Mouse (Mus musculus) stomach, postnatal 0 days (tissue): ENCODE measurements around the gene Gm14296. TPM values are rescaled to one million over a fixed set of nuclear protein-coding genes. Genes with fewer than 3 reads are reported as not detected.
"Not testable (repeated sequence)": the region's sequence is repeated elsewhere in the genome, so short reads cannot be mapped to it uniquely, and the experiment has no call there.

Experiments
- ATAC-seq: fragments of 200-750 bp; cut with Nextera tagmentation; 2 replicates; pipeline ENCODE4 v1.8.0; 2017; ENCODE audit not compliant: low FRiP score, low TSS enrichment
- DNase-seq: peaks from one replicate; pipeline ENCODE4 v3.0.0-alpha.2; 2016; ENCODE audit warnings: low spot score
- H3K27ac ChIP-seq: fragments of 300-500 bp; sonication (generic); replicated peaks from 2 replicates; pipeline ENCODE4 v1.5.1; 2014; ENCODE audit warnings: mild to moderate bottlenecking, control low read depth
- H3K27me3 ChIP-seq: fragments of 300-500 bp; sonication (generic); 2 replicates; pipeline ENCODE4 v1.6.1; 2014; ENCODE audit warnings: low read length; ENCODE audit not compliant: control insufficient read depth, insufficient read depth
- H3K36me3 ChIP-seq: fragments of 300-500 bp; sonication (generic); 2 replicates; pipeline ENCODE4 v1.6.1; 2014; ENCODE audit warnings: low read length, mixed read lengths; ENCODE audit not compliant: control insufficient read depth, insufficient read depth
- H3K4me1 ChIP-seq: fragments of 300-500 bp; sonication (generic); replicated peaks from 2 replicates; pipeline ENCODE4 v1.6.1; 2014; ENCODE audit warnings: antibody characterized with exemption; ENCODE audit not compliant: control insufficient read depth, insufficient read depth
- H3K4me2 ChIP-seq: fragments of 300-500 bp; sonication (generic); replicated peaks from 2 replicates; pipeline ENCODE4 v1.6.1; 2014; ENCODE audit warnings: low read depth, mild to moderate bottlenecking, control low read depth, moderate library complexity
- H3K4me3 ChIP-seq: fragments of 300-500 bp; sonication (generic); 2 replicates; pipeline ENCODE4 v1.5.1; 2014; ENCODE audit warnings: low read depth, low read length, control low read depth
- H3K9ac ChIP-seq: fragments of 300-500 bp; sonication (generic); 2 replicates; pipeline ENCODE4 v1.6.1; 2014; ENCODE audit warnings: mild to moderate bottlenecking, low read length, control low read depth, mixed read lengths
- H3K9me3 ChIP-seq: fragments of 300-500 bp; sonication (generic); 2 replicates; pipeline ENCODE4 v1.6.1; 2016; ENCODE audit warnings: low read length; ENCODE audit not compliant: control insufficient read depth
- WGBS: fragments of 180-500 bp; shearing (Covaris S2); extraction: QIAGEN DNeasy Blood & Tissue Kit; methylation state at CpG from one replicate; pipeline ENCODE4 v1.1.7; 2014; 5-methylcytosine and 5-hydroxymethylcytosine counted together
- polyA plus RNA-seq: library from polyadenylated mRNA; unstranded; fragments of >200 nt; fragmentation: Nextera tagmentation; extraction: Ambion mirVana; gene quantifications from 2 replicates; pipeline ENCODE4 v1.2.1, GENCODE M21; 2015

Gm14296 gene
- 4.4 and 6.6 TPM in 2 replicates for polyA plus RNA-seq

DNA sequence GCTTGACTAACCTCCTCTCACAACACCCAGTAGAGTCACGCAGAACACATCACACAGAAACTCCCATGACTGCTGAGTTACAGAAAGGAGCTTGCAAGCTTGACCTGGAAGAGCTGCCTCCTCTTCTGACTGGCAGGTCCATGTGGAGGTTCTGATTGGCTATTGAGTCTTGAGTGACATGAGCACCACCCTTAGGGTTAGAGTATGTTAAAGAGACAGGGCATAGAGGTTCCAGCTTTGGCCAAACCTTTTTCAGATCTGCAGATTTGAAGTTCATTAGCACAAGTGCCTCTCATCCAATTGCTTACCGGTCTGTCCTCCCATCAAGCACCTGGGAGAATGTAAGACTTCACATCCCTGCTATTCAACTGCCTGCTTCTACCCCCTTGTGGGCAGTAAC, at the start of gene Gm14296:
Gene Gm14296 (minus strand): TSS at position 101 of the 400 bp plus-strand sequence.
- WGBS = no CpG with 5 or more reads among the region's 2 CpGs

DNA sequence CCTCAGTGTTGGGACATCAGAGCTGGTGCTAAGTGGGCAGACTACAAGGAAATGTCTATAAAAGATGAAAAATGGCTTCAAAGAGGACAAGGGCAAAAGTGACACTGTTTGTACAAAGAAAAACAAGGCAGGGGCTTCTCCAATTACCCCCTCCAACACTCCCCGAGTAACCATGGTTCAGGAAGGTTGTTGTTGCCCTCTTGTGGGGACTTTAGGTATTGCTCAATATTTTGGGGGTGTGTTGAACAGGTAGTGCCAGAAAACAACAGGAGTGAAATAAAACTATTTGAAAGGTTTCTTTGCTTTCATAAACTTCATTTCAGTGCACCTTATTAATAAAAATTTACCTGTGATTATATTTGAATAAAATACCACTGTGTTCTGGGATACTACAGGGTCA, 22.1 kb downstream of the Gm14296 start:
- not testable (repeated sequence) for H3K9me3 ChIP-seq, H3K27me3 ChIP-seq, H3K27ac ChIP-seq, H3K4me2 ChIP-seq, ATAC-seq, H3K9ac ChIP-seq, H3K4me1 ChIP-seq, H3K4me3 ChIP-seq, H3K36me3 ChIP-seq, DNase-seq
- WGBS = no CpG with 5 or more reads among the region's 1 CpGs

More for the DNA sequence above, at the start of gene Gm14296:
- H3K27me3 ChIP-seq, H3K4me1 ChIP-seq, H3K36me3 ChIP-seq, H3K9ac ChIP-seq, ATAC-seq, DNase-seq, H3K9me3 ChIP-seq, H3K4me2 ChIP-seq, H3K27ac ChIP-seq, H3K4me3 ChIP-seq: not testable (repeated sequence)

Other genes with a start within 250 kb of the Gm14296 start
- gene Gm14305, start 219.5 kb downstream of the Gm14296 start, polyA plus RNA-seq = 19.3 and 21.4 TPM in 2 replicates
- 14.6 and 18.2 TPM in 2 replicates for gene Gm14295, start 129.2 kb downstream of the Gm14296 start, polyA plus RNA-seq
- gene Gm14408, start 96.7 kb downstream of the Gm14296 start, polyA plus RNA-seq = not detected in 2 replicates
- 7.9 and 8.9 TPM in 2 replicates for gene Gm14419, start 73.1 kb upstream of the Gm14296 start, polyA plus RNA-seq
- 0.12 TPM in 1 of 2 replicates, not detected in the other for gene Gm14401, start 146.5 kb upstream of the Gm14296 start, polyA plus RNA-seq